Mouse (Mus musculus) heart, postnatal 0 days (tissue): ENCODE measurements at regions not wholly inside any gene's neighbourhood (a gene's known extent, or its start where the extent isn't known, plus 50 kb on each side); places are given as distances from the start of the nearest gene placed in this dataset.

Experiments used
- CTCF ChIP-seq: IDR thresholded peaks from 2 replicates; pipeline ENCODE4 v1.5.1; 2016; ENCODE audit warnings: antibody characterized with exemption, control low read depth, low read depth
- EP300 ChIP-seq: IDR thresholded peaks from 2 replicates; pipeline ENCODE4 v1.6.1; 2016; ENCODE audit warnings: antibody characterized with exemption, low read depth

DNA sequence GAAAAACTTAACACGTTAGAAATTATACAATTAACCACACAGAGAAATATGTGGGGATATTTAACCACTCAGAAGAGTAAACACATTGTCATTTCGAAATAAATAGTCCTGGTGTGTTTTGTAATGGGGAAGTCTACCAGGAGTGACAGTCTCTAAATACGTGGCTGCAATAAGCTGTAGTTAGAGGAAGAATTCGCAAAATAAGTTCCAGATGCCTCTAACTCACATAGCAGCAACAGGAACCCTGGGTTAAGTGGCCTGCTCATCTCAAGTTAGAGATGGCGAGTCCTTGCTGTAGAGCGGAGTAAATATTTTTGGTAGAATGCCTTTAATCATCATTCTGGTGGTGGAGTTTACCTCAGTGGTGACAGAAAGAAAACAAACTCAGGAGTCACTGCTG, 430.2 kb downstream of the Zfp704 start:
- no peak for TF ChIP-seq CTCF
- no peak for TF ChIP-seq EP300
